Mouse (Mus musculus) CH12.LX (cell line): ENCODE results near the gene Gm20388. TPM values are rescaled to one million over a fixed set of nuclear protein-coding genes. Genes with fewer than 3 reads are reported as not detected.

Source experiments
- DNase-seq: peaks from one replicate; pipeline ENCODE4 v3.0.0-alpha.2; 2013; ENCODE audit errors: extremely low read depth
- H3K27ac ChIP-seq: 2 replicates; pipeline ENCODE4 v1.5.1; 2012; ENCODE audit warnings: low read depth, mild to moderate bottlenecking, control low read depth, moderate library complexity; ENCODE audit not compliant: insufficient read depth
- H3K27me3 ChIP-seq: replicated peaks from 2 replicates; pipeline ENCODE3; 2012; ENCODE audit warnings: inconsistent platforms
- H3K36me3 ChIP-seq, 2 experiments: replicated peaks in 1 of 2; 2 replicates each; pipeline versions ENCODE3 to v1.6.1; 2012; ENCODE audit warnings: inconsistent platforms in 1 of 2, low read length in 1 of 2, mild to moderate bottlenecking in 1 of 2, mixed read lengths in 1 of 2, moderate library complexity in 1 of 2; ENCODE audit not compliant: control insufficient read depth in 1 of 2, insufficient read depth in 1 of 2
- H3K4me1 ChIP-seq, 2 experiments: 2 replicates each; pipeline ENCODE4 v1.6.1; 2012; ENCODE audit warnings: inconsistent platforms in 1 of 2, moderate library complexity in 1 of 2; ENCODE audit not compliant: insufficient read depth in 2 of 2, control insufficient read depth in 1 of 2
- H3K4me2 ChIP-seq: 2 replicates; pipeline ENCODE4 v1.6.1; 2012; ENCODE audit warnings: low read depth, mild to moderate bottlenecking, control low read depth; ENCODE audit not compliant: poor library complexity, insufficient read depth, severe bottlenecking
- H3K4me3 ChIP-seq, 3 experiments: fragments of 150-350 bp in 1 of 3; sonication (generic) in 1 of 3; replicated peaks in 1 of 3; 2 replicates each; pipeline versions ENCODE3 to v1.5.1; 2011 to 2012; ENCODE audit warnings: low read depth in 2 of 3, low read length in 2 of 3, mild to moderate bottlenecking in 2 of 3, moderate library complexity in 2 of 3, control low read depth in 1 of 3, improper control_type of control experiment in 1 of 3, inconsistent platforms in 1 of 3, mixed read lengths in 1 of 3; ENCODE audit not compliant: poor library complexity in 1 of 3
- H3K79me2 ChIP-seq: replicated peaks from 2 replicates; pipeline ENCODE4 v1.6.1; 2012; ENCODE audit warnings: mild to moderate bottlenecking, moderate library complexity; ENCODE audit not compliant: control insufficient read depth, poor library complexity, insufficient read depth, severe bottlenecking; ENCODE audit errors: extremely low read depth
- H3K9ac ChIP-seq: 2 replicates; pipeline ENCODE4 v1.6.1; 2012; ENCODE audit warnings: low read depth, mild to moderate bottlenecking, control low read depth, moderate library complexity; ENCODE audit not compliant: insufficient read depth
- H3K9me3 ChIP-seq: replicated peaks from 2 replicates; pipeline ENCODE3; 2012; ENCODE audit warnings: low read length, inconsistent platforms, mixed read lengths
- BHLHE40 ChIP-seq: IDR thresholded peaks from 2 replicates; pipeline ENCODE4 v1.6.1; 2011; ENCODE audit warnings: mild to moderate bottlenecking, low read depth, low read length, improper control_type of control experiment
- CHD1 ChIP-seq: IDR thresholded peaks from 2 replicates; pipeline ENCODE4 v1.6.1; 2012; ENCODE audit warnings: low read depth, low read length, improper control_type of control experiment, inconsistent platforms
- CHD2 ChIP-seq: IDR thresholded peaks from 2 replicates; pipeline ENCODE4 v1.6.1; 2011; ENCODE audit warnings: low read length, improper control_type of control experiment
- ETS1 ChIP-seq: conservative IDR thresholded peaks from 2 replicates; pipeline ENCODE4 v1.6.1; 2012; ENCODE audit warnings: low read depth, mild to moderate bottlenecking, inconsistent platforms, low read length, improper control_type of control experiment, moderate library complexity
- IRF4 ChIP-seq: IDR thresholded peaks from 2 replicates; pipeline ENCODE4 v1.6.1; 2014; ENCODE audit warnings: low read depth, mild to moderate bottlenecking, inconsistent platforms, low read length, improper control_type of control experiment
- JUN ChIP-seq: IDR thresholded peaks from 2 replicates; pipeline ENCODE4 v1.6.1; 2011; ENCODE audit warnings: low read depth, mild to moderate bottlenecking, low read length, improper control_type of control experiment, moderate library complexity; ENCODE audit not compliant: insufficient read depth
- JUND ChIP-seq: conservative IDR thresholded peaks from 2 replicates; pipeline ENCODE4 v1.6.1; 2011; ENCODE audit warnings: low read depth, low read length, improper control_type of control experiment
- KAT2A ChIP-seq: IDR thresholded peaks from 2 replicates; pipeline ENCODE4 v1.6.1; 2012; ENCODE audit warnings: low read length, improper control_type of control experiment, inconsistent platforms; ENCODE audit not compliant: insufficient replicate concordance
- NRF1 ChIP-seq: IDR thresholded peaks from 2 replicates; pipeline ENCODE4 v1.6.1; 2014; ENCODE audit warnings: low read depth, mild to moderate bottlenecking, inconsistent platforms, low read length, improper control_type of control experiment, moderate library complexity
- PAX5 ChIP-seq: IDR thresholded peaks from 2 replicates; pipeline ENCODE4 v1.6.1; 2012; ENCODE audit warnings: low read length, inconsistent platforms, mixed read lengths
- POLR2AphosphoS2 ChIP-seq: IDR thresholded peaks from 2 replicates; pipeline ENCODE4 v1.6.1; 2011; ENCODE audit warnings: low read depth, low read length, improper control_type of control experiment
- RAD21 ChIP-seq: IDR thresholded peaks from 2 replicates; pipeline ENCODE4 v1.6.1; 2011; ENCODE audit warnings: low read depth, mild to moderate bottlenecking, low read length, improper control_type of control experiment, moderate library complexity
- RCOR1 ChIP-seq: conservative IDR thresholded peaks from 2 replicates; pipeline ENCODE4 v1.6.1; 2012; ENCODE audit warnings: low read depth, mild to moderate bottlenecking, inconsistent platforms, low read length, improper control_type of control experiment
- SIN3A ChIP-seq: IDR thresholded peaks from 2 replicates; pipeline ENCODE4 v1.6.1; 2012; ENCODE audit warnings: low read length, improper control_type of control experiment, inconsistent platforms
- SMC3 ChIP-seq: IDR thresholded peaks from 2 replicates; pipeline ENCODE4 v1.6.1; 2011; ENCODE audit warnings: low read depth, low read length, improper control_type of control experiment
- TBP ChIP-seq: conservative IDR thresholded peaks from 2 replicates; pipeline ENCODE4 v1.6.1; 2011; ENCODE audit warnings: low read depth, low read length, improper control_type of control experiment
- UBTF ChIP-seq: IDR thresholded peaks from 2 replicates; pipeline ENCODE4 v1.6.1; 2012; ENCODE audit warnings: low read depth, mild to moderate bottlenecking, inconsistent platforms, low read length, improper control_type of control experiment, moderate library complexity
- USF1 ChIP-seq: IDR thresholded peaks from 2 replicates; pipeline ENCODE4 v1.6.1; 2014; ENCODE audit warnings: low read depth, mild to moderate bottlenecking, inconsistent platforms, low read length, improper control_type of control experiment
- ZC3H11A ChIP-seq: IDR thresholded peaks from 2 replicates; pipeline ENCODE4 v1.6.1; 2012; ENCODE audit warnings: low read depth, mild to moderate bottlenecking, inconsistent platforms, low read length, improper control_type of control experiment
- ZMIZ1 ChIP-seq: IDR thresholded peaks from 2 replicates; pipeline ENCODE4 v1.6.1; 2012; ENCODE audit warnings: low read depth, mild to moderate bottlenecking, inconsistent platforms, low read length, improper control_type of control experiment
- ZNF384 ChIP-seq: IDR thresholded peaks from 2 replicates; pipeline ENCODE4 v1.6.1; 2012; ENCODE audit warnings: low read depth, low read length, improper control_type of control experiment, inconsistent platforms
- dilution Hi-C: fragments of 300-500 bp; cut with MboI; formaldehyde crosslinking; loops from 2 replicates; pipeline ENCODE4 v1.14.3; 2020; ENCODE audit warnings: low sequenced_read_pairs; ENCODE audit not compliant: extremely low pct_unique_long_range_greater_than_20kb, extremely low pct_ligation_motif_present
- in situ Hi-C: fragments of 300-500 bp; cut with MboI; formaldehyde crosslinking; loops from 3 replicates; pipeline ENCODE4 v1.14.3; 2019; ENCODE audit warnings: low sequenced_read_pairs, low pct_ligation_motif_present, low pct_unique_long_range_greater_than_20kb, mixed read lengths
- polyA plus RNA-seq: library from polyadenylated mRNA; unstranded; fragments of >175 nt; gene quantifications from 2 replicates; pipeline ENCODE4 v1.2.1, GENCODE M21; 2012; ENCODE audit warnings: low read depth; ENCODE audit not compliant: insufficient read length
- total RNA-seq, 2 experiments: library from RNA; depleted of rRNA; stranded (reverse); fragments of 300-350 nt in 1 of 2; fragments of >200 nt in 1 of 2; gene quantifications; 2 replicates each; pipeline ENCODE4 v1.2.3; 2012 to 2014

Gm20388 gene
- total and polyA plus RNA-seq, 3 experiments: 14.8 to 26.3 (median 22.2) TPM

DNA sequence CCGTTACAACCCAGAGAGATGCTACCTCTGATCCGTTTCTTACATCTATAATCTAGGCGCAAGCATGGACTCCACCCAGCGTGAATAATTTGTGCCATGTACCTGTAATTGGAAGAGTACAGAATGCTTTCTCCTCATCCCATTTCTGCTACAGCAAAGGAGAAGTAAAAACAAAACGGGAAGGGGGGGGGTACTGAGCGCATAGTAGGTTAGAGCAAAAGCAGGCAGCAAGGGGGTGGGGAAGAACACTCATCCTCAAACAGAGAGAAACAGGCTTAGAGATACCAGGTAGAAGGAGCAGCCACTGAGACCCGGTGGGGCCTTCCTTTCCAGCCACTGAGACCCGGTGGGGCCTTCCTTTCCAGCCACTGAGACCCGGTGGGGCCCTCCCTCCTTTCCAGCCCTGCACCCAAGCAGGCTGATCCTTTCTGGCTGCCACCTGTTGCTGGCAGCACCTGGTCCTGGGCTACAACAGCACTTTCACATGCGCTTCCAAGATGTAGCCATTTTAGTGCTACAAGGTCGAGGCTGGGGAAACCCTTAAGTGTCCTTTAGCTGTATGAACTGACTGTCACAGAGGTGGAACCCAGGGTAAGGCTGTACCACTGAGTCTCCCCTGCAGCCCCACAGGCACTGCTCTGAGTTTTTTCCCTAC is 4451.3 kb downstream of the Gm20388 start (continued):
- TF ChIP-seq RAD21 (no peak), JUN (no peak), USF1 (no peak)

DNA sequence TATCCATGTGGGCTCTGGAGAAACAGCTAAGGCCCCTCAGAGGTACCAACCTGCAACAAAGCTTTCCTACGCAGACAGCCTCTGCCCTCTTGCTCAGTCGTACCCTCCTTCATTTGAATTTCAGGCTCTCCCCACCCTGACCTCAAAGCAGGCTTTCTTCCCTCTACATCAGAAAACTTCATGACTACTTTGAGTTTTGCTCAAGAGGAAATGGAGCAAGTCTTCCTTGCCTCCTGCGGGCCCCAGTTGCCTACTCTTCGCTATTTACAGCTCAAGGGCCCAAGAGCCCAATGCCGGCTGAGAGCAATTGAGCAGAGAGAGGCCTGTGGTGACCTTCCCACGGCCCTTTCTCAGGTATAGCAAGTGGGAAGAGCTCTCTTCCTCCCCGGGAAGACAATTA is 4451.9 kb downstream of the Gm20388 start:
- Histone ChIP-seq H3K9me3 (no peaks in the 10 kb centered on the region), H3K4me2 (no peak overlapping the region), H3K4me3 (no peak overlapping the region), H3K9ac (no peak overlapping the region), H3K4me1 (peaks cover 6 to 33% of the 10 kb centered on the region in 2 experiments), H3K27ac (no peak overlapping the region), H3K79me2 (no peaks in the 10 kb centered on the region), H3K27me3 (no peaks in the 10 kb centered on the region), H3K36me3 (no peaks in the 10 kb centered on the region)
- in situ Hi-C loops (no loop called here), dilution Hi-C loops (no loop called here)
- TF ChIP-seq NRF1 (no peak), IRF4 (no peak), CHD2 (no peak), RCOR1 (no peak), TBP (no peak), ZMIZ1 (no peak), JUND (no peak), USF1 (no peak), ZC3H11A (no peak), ETS1 (no peak), POLR2AphosphoS2 (no peak), PAX5 (no peak), SIN3A (no peak), CHD1 (no peak), KAT2A (no peak), RAD21 (no peak)
- DNase-seq: no peak

DNA sequence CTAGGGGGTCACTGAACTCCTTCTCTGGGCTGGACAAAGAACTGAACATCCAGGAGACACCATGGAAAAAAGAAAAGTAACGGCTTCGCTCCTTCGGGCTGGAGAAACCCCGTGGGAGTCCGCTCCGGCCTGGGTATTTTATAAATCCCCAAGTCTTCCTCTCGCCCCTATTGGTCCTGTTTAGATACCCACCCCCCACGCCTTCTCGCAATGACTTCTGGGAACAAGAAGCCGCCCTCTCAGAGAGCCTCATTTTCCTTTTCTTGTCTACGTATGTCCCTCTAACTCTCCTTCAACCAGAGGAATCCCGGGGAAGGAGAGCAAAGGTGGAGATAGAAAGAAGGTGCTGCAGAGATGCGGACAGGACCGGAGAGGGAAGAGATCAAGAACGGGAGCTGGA is 4452.7 kb downstream of the Gm20388 start:
- Histone ChIP-seq H3K79me2 (no peaks in the 10 kb centered on the region), H3K27me3 (no peaks in the 10 kb centered on the region), H3K4me2 (no peak overlapping the region), H3K9me3 (no peaks in the 10 kb centered on the region), H3K27ac (no peak overlapping the region), H3K4me3 (no peak overlapping the region), H3K9ac (no peak overlapping the region), H3K4me1 (peaks cover 6 to 39% of the 10 kb centered on the region in 2 experiments), H3K36me3 (no peaks in the 10 kb centered on the region)
- in situ Hi-C loops: no loop called here
- no peak for DNase-seq
- TF ChIP-seq CHD2 (no peak), ZNF384 (no peak), BHLHE40 (no peak), SMC3 (no peak), USF1 (no peak), UBTF (no peak), IRF4 (no peak)
- dilution Hi-C loops: no loop called here
